Mouse (Mus musculus): Measurements from ENCODE around the gene Klhl7. TPM values are rescaled to one million over a fixed set of nuclear protein-coding genes. Genes with fewer than 3 reads are reported as not detected.

Klhl7 gene
- total RNA-seq, 4 experiments from 2014 or later = 88.6 to 92.3 (median 89.5) TPM

GRCm38 (mm10) chr5:24169881-24170280 lies 69.5 kb downstream of the Klhl7 start:
- no peak for DNase-seq (ENCODE audit: low spot score in 2 of 2)

- DNase-seq (ENCODE audit: low spot score in 2 of 2) = no peak
These were observed 71.7 kb downstream of the Klhl7 start for GRCm38 (mm10) chr5:24172092-24172491.

GRCm38 (mm10) chr5:24181514-24182295 lies 81.3 kb downstream of the Klhl7 start:
- no peak for DNase-seq (ENCODE audit: low spot score in 2 of 2)

GRCm38 (mm10) chr5:24182296-24182734 lies 81.9 kb downstream of the Klhl7 start:
- no peak for DNase-seq (ENCODE audit: low spot score in 2 of 2)

- no peak for DNase-seq (ENCODE audit: low spot score in 2 of 2)
These were observed 82.7 kb downstream of the Klhl7 start for GRCm38 (mm10) chr5:24183096-24183495.

GRCm38 (mm10) chr5:24184011-24184410 lies 83.6 kb downstream of the Klhl7 start:
- no peak for DNase-seq (ENCODE audit: low spot score in 2 of 2)

- no peak for DNase-seq (ENCODE audit: low spot score in 2 of 2)
These were observed 88.1 kb downstream of the Klhl7 start for GRCm38 (mm10) chr5:24188476-24188875.

GRCm38 (mm10) chr5:24191821-24192220 lies 91.4 kb downstream of the Klhl7 start:
- DNase-seq (ENCODE audit: low spot score in 2 of 2) = no peak

GRCm38 (mm10) chr5:24201006-24201405 lies 100.6 kb downstream of the Klhl7 start:
- DNase-seq (ENCODE audit: low spot score in 2 of 2) = no peak

- peak in 1 of 2 experiments; percentile 43 for DNase-seq (ENCODE audit: low spot score in 2 of 2)
These were observed 102.1 kb downstream of the Klhl7 start for GRCm38 (mm10) chr5:24202492-24202891.

- no peak for DNase-seq (ENCODE audit: low spot score in 2 of 2)
These were observed 102.9 kb downstream of the Klhl7 start for GRCm38 (mm10) chr5:24203266-24203665.

GRCm38 (mm10) chr5:24207965-24208364 lies 107.6 kb downstream of the Klhl7 start:
- no peak for DNase-seq (ENCODE audit: low spot score in 2 of 2)

- DNase-seq (ENCODE audit: low spot score in 2 of 2) = no peak
These were observed 108.1 kb downstream of the Klhl7 start for GRCm38 (mm10) chr5:24208505-24208904.

Other genes with a start within 250 kb of the Klhl7 start
- gene Fam126a, start 69.9 kb upstream of the Klhl7 start, total RNA-seq (2022) = 10 to 100 TPM; 17.3 to 20.5 (median 18.6) TPM
- 10 to 100 TPM; 11.0 to 12.9 (median 12.4) TPM for gene Nupl2, start 64.4 kb downstream of the Klhl7 start, total RNA-seq (2022)

All from left cerebral cortex, adult 8-10 months (tissue).